Mouse (Mus musculus) forebrain, embryonic 14.5 days (tissue): ENCODE measurements at regions not wholly inside any gene's neighbourhood (a gene's known extent, or its start where the extent isn't known, plus 50 kb on each side); places are given as distances from the start of the nearest gene placed in this dataset.

Experiments used
- ATAC-seq: fragments of 200-750 bp; cut with Nextera tagmentation; 2 replicates; pipeline ENCODE4 v1.8.0; 2017; ENCODE audit warnings: mild to moderate bottlenecking, moderate library complexity
- DNase-seq: peaks from one replicate; pipeline ENCODE4 v3.0.0-alpha.2; 2015; ENCODE audit warnings: low spot score
- H3K27ac ChIP-seq: fragments of 300-500 bp; sonication (generic); 2 replicates; pipeline ENCODE4 v1.5.1; 2014; ENCODE audit warnings: low read depth, mild to moderate bottlenecking, control low read depth, low read length, moderate library complexity
- H3K27me3 ChIP-seq: fragments of 300-500 bp; sonication (generic); replicated peaks from 2 replicates; pipeline ENCODE4 v1.6.1; 2014; ENCODE audit warnings: low read length, control low read depth, mixed read lengths; ENCODE audit not compliant: control insufficient read depth, insufficient read depth
- H3K36me3 ChIP-seq: fragments of 300-500 bp; sonication (generic); 2 replicates; pipeline ENCODE4 v1.6.1; 2014; ENCODE audit warnings: low read length, control low read depth; ENCODE audit not compliant: control insufficient read depth, insufficient read depth
- H3K4me1 ChIP-seq: fragments of 300-500 bp; sonication (generic); 2 replicates; pipeline ENCODE4 v1.6.1; 2014; ENCODE audit warnings: antibody characterized with exemption, low read length, control low read depth; ENCODE audit not compliant: control insufficient read depth, insufficient read depth
- H3K4me2 ChIP-seq: fragments of 300-500 bp; sonication (generic); 2 replicates; pipeline ENCODE4 v1.6.1; 2014; ENCODE audit warnings: mild to moderate bottlenecking, control low read depth, low read length
- H3K4me3 ChIP-seq: fragments of 300-500 bp; sonication (generic); 2 replicates; pipeline ENCODE4 v1.5.1; 2014; ENCODE audit warnings: low read depth, low read length, control low read depth
- H3K9ac ChIP-seq: fragments of 300-500 bp; sonication (generic); 2 replicates; pipeline ENCODE4 v1.6.1; 2014; ENCODE audit warnings: mild to moderate bottlenecking, low read length, control low read depth, moderate library complexity
- H3K9me3 ChIP-seq: fragments of 300-500 bp; sonication (generic); replicated peaks from 2 replicates; pipeline ENCODE4 v1.6.1; 2016; ENCODE audit warnings: low read length, control low read depth, mixed read lengths; ENCODE audit not compliant: control insufficient read depth
- WGBS: fragments of 180-500 bp; shearing (Covaris S2); extraction: QIAGEN DNeasy Blood & Tissue Kit; methylation state at CpG from one replicate; pipeline ENCODE4 v1.1.7; 2014; 5-methylcytosine and 5-hydroxymethylcytosine counted together

DNA sequence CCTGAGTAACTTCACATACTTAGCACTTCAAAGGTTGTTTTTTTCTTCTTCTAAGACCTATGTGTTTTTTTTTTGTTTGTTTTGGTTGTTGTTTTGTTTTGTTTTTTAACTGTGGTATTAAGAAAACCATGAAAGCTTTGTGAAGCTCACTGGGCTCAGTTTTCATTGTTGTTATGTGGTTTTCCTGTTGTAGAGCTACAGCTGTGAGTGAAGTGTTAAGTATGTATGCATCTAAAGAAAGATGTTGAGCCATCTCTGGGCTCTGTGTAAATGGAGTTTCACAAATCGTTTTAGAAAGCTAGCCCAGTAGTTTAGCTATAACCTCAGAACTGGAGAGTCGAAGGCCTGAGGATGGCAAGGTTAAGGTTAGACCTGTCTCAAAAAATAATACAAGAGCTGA is 158.4 kb upstream of the Stt3b start:
- Histone ChIP-seq H3K9ac (no peak overlapping the region), H3K36me3 (no peaks in the 10 kb centered on the region), H3K4me2 (no peak overlapping the region), H3K4me1 (no peaks in the 10 kb centered on the region), H3K27ac (no peak overlapping the region), H3K27me3 (no peaks in the 10 kb centered on the region), H3K9me3 (no peaks in the 10 kb centered on the region), H3K4me3 (no peak overlapping the region)
- 97% methylated on average over 2 of the region's 2 CpGs for WGBS
- DNase-seq = no peak
- no peak for ATAC-seq

DNA sequence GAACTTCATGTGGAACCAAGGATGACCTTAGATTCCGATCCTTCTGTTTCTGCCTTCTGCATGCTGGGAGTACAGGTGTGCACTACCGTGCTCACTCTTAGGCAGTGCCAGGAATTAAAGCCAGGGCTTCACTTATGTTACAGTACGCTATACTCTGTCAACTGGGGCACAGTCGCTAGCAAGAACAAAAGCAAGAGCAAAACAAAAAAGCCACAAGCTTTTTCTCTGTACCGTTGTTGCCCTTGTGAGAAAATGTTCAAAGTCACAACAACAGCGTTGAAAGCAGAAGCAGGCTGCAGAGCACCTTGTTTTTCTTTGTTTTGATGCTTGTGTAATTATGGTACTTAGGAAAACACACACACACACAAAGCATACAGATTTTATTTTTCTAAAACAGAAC is 161.4 kb upstream of the Stt3b start:
- Histone ChIP-seq H3K9me3 (no peaks in the 10 kb centered on the region), H3K27me3 (no peaks in the 10 kb centered on the region), H3K27ac (no peak overlapping the region), H3K4me1 (no peaks in the 10 kb centered on the region), H3K4me3 (no peak overlapping the region), H3K9ac (no peak overlapping the region), H3K36me3 (no peaks in the 10 kb centered on the region), H3K4me2 (no peak overlapping the region)
- ATAC-seq = no peak
- no peak for DNase-seq
- 79% methylated on average over 6 of the region's 6 CpGs for WGBS

DNA sequence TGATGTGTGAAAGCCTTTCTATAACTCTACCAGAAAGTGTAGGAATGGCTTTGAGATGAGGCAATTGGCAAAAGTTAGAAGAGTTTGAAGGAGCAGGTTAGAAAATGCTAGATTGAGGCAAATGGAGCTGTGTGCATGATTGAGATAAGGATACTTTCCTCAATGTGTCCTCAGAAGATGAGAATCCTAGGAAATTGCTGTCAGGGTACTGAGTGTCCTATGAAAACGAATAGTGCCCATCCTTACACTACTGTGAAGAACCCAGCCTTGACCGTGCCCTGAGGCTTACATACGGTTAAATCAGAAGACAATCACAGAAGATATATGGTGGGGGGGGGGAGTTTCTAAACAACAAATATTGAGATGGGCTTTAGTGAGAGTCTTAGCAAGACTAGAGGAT is 162.8 kb upstream of the Stt3b start:
- DNase-seq = no peak
- Histone ChIP-seq H3K27me3 (no peaks in the 10 kb centered on the region), H3K4me2 (no peak overlapping the region), H3K27ac (no peak overlapping the region), H3K9me3 (no peaks in the 10 kb centered on the region), H3K9ac (no peak overlapping the region), H3K4me1 (no peaks in the 10 kb centered on the region), H3K4me3 (no peak overlapping the region), H3K36me3 (no peaks in the 10 kb centered on the region)
- WGBS = 95% methylated on average over 3 of the region's 3 CpGs
- no peak for ATAC-seq

DNA sequence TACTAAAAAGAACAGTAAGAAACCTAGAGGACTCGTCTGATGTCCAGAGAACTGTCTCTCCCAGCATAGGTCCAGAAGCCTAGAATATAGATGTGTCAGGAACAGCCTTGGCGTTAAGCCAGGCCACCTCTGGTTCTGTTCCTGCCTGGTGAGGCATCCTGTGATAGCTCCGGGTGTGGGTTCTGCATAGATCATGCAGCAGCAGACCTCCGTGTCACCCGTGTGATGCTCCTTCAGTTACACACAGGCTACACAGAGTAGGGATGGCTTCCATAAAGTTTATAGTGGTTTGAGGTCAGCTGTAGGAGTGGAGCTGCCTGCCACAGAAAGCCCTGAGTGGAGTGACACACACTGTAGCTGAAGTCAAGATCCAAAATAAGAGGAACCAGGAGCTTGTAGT is 163.6 kb upstream of the Stt3b start:
- 90% methylated on average over 5 of the region's 5 CpGs for WGBS
- no peaks in the 10 kb centered on the region for H3K9me3 ChIP-seq

DNA sequence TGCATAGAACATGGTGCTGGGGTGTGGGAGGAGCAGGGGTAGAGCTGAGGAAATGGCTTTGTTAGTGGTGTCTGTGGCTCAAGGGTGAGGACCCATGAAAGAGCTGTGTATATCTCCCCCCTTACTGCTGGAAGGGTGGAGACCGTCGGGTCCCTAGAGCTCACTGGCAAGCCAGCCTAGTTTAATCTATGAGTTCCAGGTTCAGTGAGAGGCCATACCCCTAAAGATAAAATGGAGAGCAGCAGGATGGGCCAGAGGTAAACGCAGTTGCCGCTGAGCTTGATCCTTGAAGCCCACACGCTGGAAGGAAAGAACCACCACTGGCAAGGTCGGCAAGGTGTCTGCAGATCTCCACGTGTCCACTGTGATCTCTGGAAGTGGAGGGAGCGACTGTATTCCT is 164.1 kb upstream of the Stt3b start:
- H3K36me3 ChIP-seq = no peaks in the 10 kb centered on the region
- no peaks in the 10 kb centered on the region for H3K27me3 ChIP-seq
- H3K9me3 ChIP-seq = no peaks in the 10 kb centered on the region
- H3K4me3 ChIP-seq = no peak overlapping the region
- H3K4me2 ChIP-seq = no peak overlapping the region
- no peaks in the 10 kb centered on the region for H3K4me1 ChIP-seq
- ATAC-seq (no peak), DNase-seq (no peak)
- 93% methylated on average over 8 of the region's 8 CpGs for WGBS
- no peak overlapping the region for H3K9ac ChIP-seq
- no peak overlapping the region for H3K27ac ChIP-seq

More for the DNA sequence above, 163.6 kb upstream of the Stt3b start:
- H3K9ac ChIP-seq = no peak overlapping the region
- H3K36me3 ChIP-seq = no peaks in the 10 kb centered on the region
- no peak for ATAC-seq
- no peaks in the 10 kb centered on the region for H3K4me1 ChIP-seq
- H3K27ac ChIP-seq = no peak overlapping the region
- no peak for DNase-seq
- no peak overlapping the region for H3K4me2 ChIP-seq
- no peaks in the 10 kb centered on the region for H3K27me3 ChIP-seq
- no peak overlapping the region for H3K4me3 ChIP-seq

DNA sequence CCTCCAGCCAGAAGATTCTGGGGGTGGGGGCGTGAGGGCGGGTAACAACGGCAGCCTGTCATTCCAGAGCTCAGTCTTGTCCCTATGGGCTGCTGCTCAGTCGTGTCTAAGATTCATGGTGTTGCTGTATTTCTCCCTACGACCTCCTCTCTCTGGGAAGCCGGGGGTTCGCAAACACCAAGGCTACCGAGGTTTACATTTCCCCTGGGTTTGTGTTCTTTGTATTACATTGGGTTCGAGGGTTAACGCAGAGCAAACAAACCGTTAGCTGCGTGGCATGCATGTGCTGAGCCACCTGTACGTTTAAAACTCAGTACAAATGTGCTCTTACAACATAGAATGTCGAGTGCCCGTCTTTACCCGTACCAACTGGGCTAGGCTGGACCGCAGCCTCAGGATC is 166.0 kb upstream of the Stt3b start:
- no peak for DNase-seq
- no peak for ATAC-seq

DNA sequence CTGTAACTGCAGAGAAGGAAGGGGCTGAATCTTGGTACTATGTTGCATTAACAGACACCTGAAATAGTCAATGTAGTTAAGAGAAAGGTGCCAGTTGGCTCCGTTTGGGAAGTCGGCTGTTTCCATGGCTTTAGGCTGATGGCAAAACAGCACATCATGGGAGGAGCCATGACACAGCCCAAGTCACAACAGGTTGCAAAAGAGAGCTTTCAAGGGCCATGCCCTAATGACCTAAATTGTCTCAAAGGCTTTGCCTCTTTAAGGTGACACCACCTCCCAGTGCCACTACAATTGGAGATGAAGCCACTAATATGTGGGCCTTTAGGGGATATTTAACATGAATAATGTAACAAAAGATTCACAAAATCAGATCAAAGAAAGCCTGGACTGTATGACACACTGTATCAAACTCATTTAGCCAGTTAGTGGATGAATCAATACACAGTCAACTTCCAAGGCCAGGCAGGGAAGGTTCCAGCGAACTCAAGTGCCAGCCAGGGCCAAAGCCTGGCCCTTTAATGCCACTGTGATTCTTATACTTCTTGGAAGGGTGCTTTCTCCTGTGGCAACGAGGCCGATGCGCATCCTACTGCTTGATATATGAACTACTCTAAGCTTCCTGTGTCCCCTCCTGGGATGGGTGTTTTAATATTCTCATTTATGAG is 167.5 kb upstream of the Stt3b start:
- no peak for DNase-seq
- H3K4me1 ChIP-seq = no peaks in the 10 kb centered on the region
- no peak for ATAC-seq
- H3K27me3 ChIP-seq = no peaks in the 10 kb centered on the region
- no peaks in the 10 kb centered on the region for H3K36me3 ChIP-seq
- H3K9ac ChIP-seq = no peak overlapping the region
- no peaks in the 10 kb centered on the region for H3K9me3 ChIP-seq
- WGBS = 90% methylated on average over 6 of the region's 6 CpGs
- H3K4me2 ChIP-seq = no peak overlapping the region
- no peak overlapping the region for H3K27ac ChIP-seq
- no peak overlapping the region for H3K4me3 ChIP-seq

More for the DNA sequence above, 166.0 kb upstream of the Stt3b start:
- H3K9ac ChIP-seq = no peak overlapping the region
- no peaks in the 10 kb centered on the region for H3K36me3 ChIP-seq
- H3K4me2 ChIP-seq = no peak overlapping the region
- no peak overlapping the region for H3K27ac ChIP-seq
- H3K4me3 ChIP-seq = no peak overlapping the region
- no peaks in the 10 kb centered on the region for H3K9me3 ChIP-seq
- H3K27me3 ChIP-seq = no peaks in the 10 kb centered on the region
- WGBS = 86% methylated on average over 17 of the region's 17 CpGs
- no peaks in the 10 kb centered on the region for H3K4me1 ChIP-seq

DNA sequence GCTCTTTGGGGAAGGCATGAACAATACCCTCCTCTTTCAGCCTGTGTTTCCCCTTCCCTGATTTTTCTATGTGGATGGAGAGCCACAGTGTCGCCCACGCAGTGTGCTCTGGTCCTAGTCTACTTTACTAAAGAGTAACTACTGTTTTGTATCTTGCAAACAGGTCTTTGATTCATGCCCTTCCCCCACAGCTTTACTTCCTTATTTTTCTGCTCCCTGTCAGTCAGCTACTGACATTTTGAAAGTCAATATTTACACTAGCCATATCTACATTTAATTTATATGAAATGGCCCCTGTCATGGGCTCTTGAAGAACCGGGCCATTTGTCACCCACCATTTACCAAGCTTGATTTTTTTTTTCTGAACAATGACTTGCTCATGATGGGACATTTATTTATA is 168.7 kb upstream of the Stt3b start:
- Histone ChIP-seq H3K4me2 (no peak overlapping the region), H3K36me3 (no peaks in the 10 kb centered on the region), H3K27me3 (no peaks in the 10 kb centered on the region), H3K4me1 (no peaks in the 10 kb centered on the region), H3K9me3 (no peaks in the 10 kb centered on the region), H3K9ac (no peak overlapping the region), H3K4me3 (no peak overlapping the region), H3K27ac (no peak overlapping the region)
- DNase-seq = no peak
- WGBS = 82% methylated on average over 3 of the region's 3 CpGs
- ATAC-seq = no peak

DNA sequence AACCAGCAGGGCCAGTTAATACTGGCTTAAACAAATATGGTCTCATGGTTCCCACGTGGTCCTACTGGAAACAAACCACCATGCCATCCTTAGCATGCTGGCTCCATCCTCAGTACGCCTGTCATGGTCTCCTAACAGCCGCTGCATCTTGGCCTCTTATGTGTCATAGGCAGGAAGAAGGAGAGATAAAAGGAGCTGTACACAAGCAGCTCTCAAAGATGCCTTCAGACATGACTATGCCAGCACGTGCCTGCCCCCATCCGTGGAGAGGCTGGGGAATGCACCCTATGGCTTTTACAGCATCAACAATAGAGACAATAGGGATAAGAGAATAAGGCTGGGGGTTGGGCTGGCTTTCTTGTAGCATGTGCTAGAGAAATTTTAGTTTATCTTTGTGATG is 171.0 kb upstream of the Stt3b start:
- WGBS = 66% methylated on average over 5 of the region's 5 CpGs
- no peak overlapping the region for H3K4me3 ChIP-seq
- no peaks in the 10 kb centered on the region for H3K4me1 ChIP-seq
- H3K27me3 ChIP-seq = no peaks in the 10 kb centered on the region
- no peak overlapping the region for H3K9ac ChIP-seq
- no peak overlapping the region for H3K27ac ChIP-seq
- H3K36me3 ChIP-seq = no peaks in the 10 kb centered on the region
- H3K9me3 ChIP-seq = no peaks in the 10 kb centered on the region
- H3K4me2 ChIP-seq = no peak overlapping the region
- no peak for DNase-seq
- no peak for ATAC-seq
